Mouse (Mus musculus) skeletal muscle tissue, adult 2 months (tissue): ENCODE results near the gene Usp1.
"Not testable (repeated sequence)": the region's sequence is repeated elsewhere in the genome, so short reads cannot be mapped to it uniquely, and the experiment has no call there.

Experiments
- DNase-seq: peaks from one replicate; pipeline ENCODE4 v3.0.0-alpha.2; 2012; ENCODE audit warnings: low read depth, low spot score

Usp1 gene

GRCm38 (mm10) chr4:98923568-98924070 lies at the start of gene Usp1:
Usp1 (plus strand) TSS chr4:98923810.
- no peak for DNase-seq

- DNase-seq, result no peak
Observed at GRCm38 (mm10) chr4:98882706-98883105, 40.9 kb upstream of the Usp1 start.

GRCm38 (mm10) chr4:98886377-98886776 lies 37.2 kb upstream of the Usp1 start:
- DNase-seq, result no peak

GRCm38 (mm10) chr4:98887148-98887547 lies 36.5 kb upstream of the Usp1 start:
- DNase-seq, result peak; percentile 21

- no peak for DNase-seq
Observed at GRCm38 (mm10) chr4:98910246-98910645, 13.4 kb upstream of the Usp1 start.

- DNase-seq, result no peak
Observed at GRCm38 (mm10) chr4:98917724-98918123, 5.9 kb upstream of the Usp1 start.

GRCm38 (mm10) chr4:98918204-98918603 lies 5.4 kb upstream of the Usp1 start:
- no peak for DNase-seq

- DNase-seq, result no peak
Observed at GRCm38 (mm10) chr4:98920896-98921295, 2.7 kb upstream of the Usp1 start.

GRCm38 (mm10) chr4:98922061-98922642 lies 1.5 kb upstream of the Usp1 start:
- DNase-seq, result no peak

- peak; percentile 99 for DNase-seq
Observed at GRCm38 (mm10) chr4:98922643-98923567, 705 bp upstream of the Usp1 start.

- DNase-seq, result peak; percentile 11
Observed at GRCm38 (mm10) chr4:98924071-98924905, 678 bp downstream of the Usp1 start.

GRCm38 (mm10) chr4:98924906-98925178 lies 1.2 kb downstream of the Usp1 start:
- no peak for DNase-seq

GRCm38 (mm10) chr4:98925250-98925781 lies 1.7 kb downstream of the Usp1 start:
- no peak for DNase-seq

GRCm38 (mm10) chr4:98936036-98936435 lies 12.4 kb downstream of the Usp1 start:
- no peak for DNase-seq

- DNase-seq, result not testable (repeated sequence)
Observed at GRCm38 (mm10) chr4:98938210-98938609, 14.6 kb downstream of the Usp1 start.

- DNase-seq, result no peak
Observed at GRCm38 (mm10) chr4:98950563-98950962, 27.0 kb downstream of the Usp1 start.

- no peak for DNase-seq
Observed at GRCm38 (mm10) chr4:98955986-98956385, 32.4 kb downstream of the Usp1 start.

GRCm38 (mm10) chr4:98960243-98960642 lies 36.6 kb downstream of the Usp1 start:
- DNase-seq, result no peak

GRCm38 (mm10) chr4:98969946-98970345 lies 46.3 kb downstream of the Usp1 start:
- no peak for DNase-seq

GRCm38 (mm10) chr4:98975741-98976140 lies 52.1 kb downstream of the Usp1 start:
- no peak for DNase-seq

- not testable (repeated sequence) for DNase-seq
Observed at GRCm38 (mm10) chr4:98978288-98978687, 54.7 kb downstream of the Usp1 start.

- DNase-seq, result no peak
Observed at GRCm38 (mm10) chr4:98978693-98979092, 55.1 kb downstream of the Usp1 start.
